In genomic region chr11:118211749-118212635, GRCm38 (mm10) we compare ENCODE assay signal across 8 mouse cellular contexts. TPM values are rescaled to one million over a fixed set of nuclear protein-coding genes. Genes with fewer than 3 reads are reported as not detected.
DNase-seq lines count a peak whose midpoint lies in the region; ATAC-seq lines count a peak whose summit lies in the region.

No protein-coding gene starts in this region.

- H3K4me3 ChIP-seq in hindbrain, embryonic 11.5 days (ENCODE audit: low read depth, low read length) = no peak overlapping the region

- no peaks in the 10 kb centered on the region for H3K27me3 ChIP-seq in hindbrain, embryonic 11.5 days (ENCODE audit: control insufficient read depth, insufficient read depth, low read length)

- DNase-seq in adrenal gland, postnatal 25 days = peak; percentile 11
- no peak for DNase-seq in adrenal gland, adult 8-10 months
- peak; percentile 47 for DNase-seq in 3T3-L1 (ENCODE audit: low read depth, low spot score)
- peak; percentile 59 to 64 for DNase-seq in cerebellum, postnatal 14 days
- DNase-seq in hindbrain, embryonic 11.5 days (ENCODE audit: low spot score) = no peak
- DNase-seq in layer of hippocampus, adult 9-11 months = peak; percentile 90
- DNase-seq in urinary bladder, postnatal 4 days (ENCODE audit: low spot score in 2 of 2) = no peak

- no peaks in the 10 kb centered on the region for H3K36me3 ChIP-seq in hindbrain, embryonic 11.5 days (ENCODE audit: control insufficient read depth, insufficient read depth, low read length)

- no peak overlapping the region for H3K4me2 ChIP-seq in hindbrain, embryonic 11.5 days (replicated peaks; ENCODE audit: low read depth, low read length)

- H3K27ac ChIP-seq in hindbrain, embryonic 11.5 days (ENCODE audit: low read depth, low read length) = peak overlapping the region; percentile 49; the same call in 1 of the 2 replicates

- ATAC-seq in hindbrain, embryonic 11.5 days (ENCODE audit: low FRiP score) = no peak
- peak; percentile 56 for ATAC-seq in monocyte, adult 5-6 weeks (replicated peaks; ENCODE audit: insufficient number of reproducible peaks, low FRiP score, low TSS enrichment, poor library complexity, severe bottlenecking)

- peaks cover 14% of the 10 kb centered on the region for H3K4me1 ChIP-seq in hindbrain, embryonic 11.5 days (replicated peaks; ENCODE audit: control insufficient read depth, insufficient read depth, low read length)

- H3K9ac ChIP-seq in hindbrain, embryonic 11.5 days (ENCODE audit: low read depth, low read length) = no peak overlapping the region

- H3K9me3 ChIP-seq in hindbrain, embryonic 11.5 days (ENCODE audit: control insufficient read depth, low read length) = no peaks in the 10 kb centered on the region

- 49% methylated on average over 10 of the region's 10 CpGs for WGBS in hindbrain, embryonic 11.5 days

RNA-seq across cellular contexts. Expression of gene Cyth1, which starts 36.4 kb away (rescaled TPM):
- total RNA-seq in adrenal gland, postnatal 25 days (2021) = 28.9 and 42.2 TPM in 2 replicates
- 10 to 100 TPM; 23.4 to 28.1 (median 24.4) TPM for total RNA-seq in adrenal gland, adult 8-10 months (2022)
- 16.5 and 16.7 TPM in 2 replicates for polyA plus RNA-seq in hindbrain, embryonic 11.5 days (2014; fragmentation: Nextera tagmentation; extraction: Ambion mirVana)
- 110 to 193 TPM (median 136 TPM) in 3 replicates for total RNA-seq in monocyte, adult 5-6 weeks (2017)

Comparison
In these comparisons a context has a peak if more than half of its experiments do, and no peak if none do; other contexts are left out.
1. DNase-seq: peak in adrenal gland, postnatal 25 days (single experiment), 3T3-L1 (single experiment), cerebellum, postnatal 14 days (2 of 2) and layer of hippocampus, adult 9-11 months (single experiment); none in adrenal gland, adult 8-10 months (single experiment), hindbrain, embryonic 11.5 days (single experiment) and urinary bladder, postnatal 4 days (0 of 2).